Mouse (Mus musculus) cerebellum, adult 11 months (tissue): Measurements from ENCODE around the gene Pear1.

Experiments used
- DNase-seq: peaks from one replicate; pipeline ENCODE4 v3.0.0; 2022

Gene Pear1

DNA sequence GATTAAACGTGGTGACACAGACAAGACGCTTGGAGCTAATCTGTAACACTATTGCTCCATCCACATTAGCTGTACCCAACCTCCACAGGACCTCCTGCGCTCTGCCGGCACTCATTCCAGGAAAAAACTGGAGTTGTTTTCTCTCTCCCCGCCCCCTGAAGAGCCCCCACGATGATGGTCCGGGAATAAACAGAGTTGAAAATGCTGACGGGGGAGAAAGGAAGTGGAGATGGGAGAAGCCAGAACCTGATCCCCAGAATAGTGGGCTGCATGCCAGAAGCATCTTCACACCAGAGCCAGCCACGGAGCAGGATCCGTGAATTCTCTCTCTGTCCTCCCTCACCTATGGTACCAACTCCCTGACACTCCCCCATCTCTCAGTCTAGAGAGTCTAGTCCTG, 59.6 kb downstream of the Pear1 start:
- no peak for DNase-seq

DNA sequence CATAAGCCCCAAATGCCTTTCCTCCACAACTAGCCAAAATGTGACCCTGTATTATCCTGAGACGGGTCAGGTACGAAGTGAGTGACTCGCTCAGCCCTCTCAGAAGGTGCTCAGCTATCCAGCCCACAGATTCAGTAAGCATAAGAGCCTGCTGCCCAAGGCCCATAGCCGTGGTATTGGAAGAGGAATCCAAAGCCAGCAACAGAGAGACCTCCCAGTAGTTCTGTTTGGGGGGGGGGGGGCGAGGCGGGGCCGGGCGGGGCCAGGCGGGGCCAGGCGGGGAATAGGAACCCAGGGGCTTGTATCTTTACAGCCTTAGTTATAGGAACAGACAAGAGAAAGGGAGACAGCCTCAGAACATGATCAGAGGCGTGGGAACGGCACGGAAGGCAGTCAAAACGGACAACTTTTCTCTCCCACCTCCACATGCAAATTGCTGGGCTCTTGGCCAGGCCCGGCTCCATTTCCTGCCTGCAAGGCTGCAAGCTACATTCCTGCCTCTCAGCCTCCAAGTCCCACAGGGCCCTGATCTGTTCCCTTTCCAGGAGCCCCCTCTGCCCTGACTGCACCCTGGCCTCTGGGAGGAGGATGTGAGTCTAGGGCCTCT, 60.3 kb downstream of the Pear1 start:
- no peak for DNase-seq

DNA sequence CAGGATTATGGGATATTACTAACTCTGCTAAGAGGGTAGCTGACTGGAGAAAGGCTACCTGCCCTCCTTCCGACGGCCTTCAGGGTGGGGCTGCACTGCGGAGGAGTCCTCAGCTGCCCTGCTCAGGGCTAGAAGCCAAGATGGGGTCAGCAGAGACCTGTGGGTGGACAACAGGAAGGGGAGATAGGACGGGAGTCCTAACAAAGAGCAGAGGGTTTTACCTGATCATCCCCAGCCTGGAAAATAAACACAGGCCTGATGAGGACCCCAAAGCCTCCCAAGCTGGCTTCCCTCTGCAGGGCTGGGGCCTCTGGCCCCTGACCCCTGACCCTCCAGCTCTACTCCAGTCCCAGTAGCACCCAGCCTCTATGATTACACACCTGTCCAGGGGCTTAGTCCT, 60.9 kb downstream of the Pear1 start:
- DNase-seq: no peak

DNA sequence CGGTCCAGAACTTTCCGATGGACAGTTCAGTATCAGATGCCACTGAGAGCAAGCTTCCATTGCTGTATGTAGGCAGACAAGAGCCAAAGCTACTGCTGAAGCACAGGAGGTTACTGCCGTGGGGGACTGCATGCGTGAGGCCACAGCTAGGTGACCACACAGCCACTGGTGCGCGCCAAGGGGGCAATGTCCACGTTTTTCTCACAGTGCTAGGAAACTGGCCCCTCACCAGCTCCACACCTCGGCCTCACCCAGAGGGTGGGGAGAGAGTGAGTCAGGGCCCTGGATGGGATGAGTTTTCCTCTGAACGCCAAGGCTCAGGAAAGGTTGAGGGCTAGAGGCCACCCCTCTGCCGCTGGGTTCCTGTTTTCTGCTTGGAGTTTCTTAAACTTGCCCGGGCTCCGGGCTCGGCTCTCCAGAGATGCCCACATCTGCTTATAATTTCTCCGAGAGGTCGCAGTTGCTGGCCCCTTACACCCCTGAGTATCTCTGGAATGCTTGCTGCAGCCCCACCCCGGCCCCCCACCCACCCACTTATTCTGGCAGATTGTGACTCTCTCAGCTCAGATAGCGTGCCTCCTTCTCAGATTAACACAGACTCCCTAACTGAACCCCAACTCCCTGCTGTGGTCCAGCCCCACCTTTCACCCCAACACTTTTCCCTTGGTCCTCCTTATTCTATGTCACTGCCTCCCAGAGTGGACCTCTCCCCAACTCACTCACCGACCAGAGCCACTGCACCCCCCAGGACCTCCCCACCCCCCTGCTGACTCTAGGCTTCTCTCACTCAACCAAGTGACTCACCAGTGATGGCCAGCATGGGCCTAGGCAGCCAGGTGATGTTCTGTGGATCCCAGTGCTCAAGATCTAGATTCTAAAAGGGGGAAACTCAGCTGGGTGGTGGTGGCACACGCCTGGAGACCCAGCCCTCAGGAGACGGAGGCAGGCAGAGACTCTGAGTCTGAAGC, 62.4 kb downstream of the Pear1 start:
- no peak for DNase-seq

DNA sequence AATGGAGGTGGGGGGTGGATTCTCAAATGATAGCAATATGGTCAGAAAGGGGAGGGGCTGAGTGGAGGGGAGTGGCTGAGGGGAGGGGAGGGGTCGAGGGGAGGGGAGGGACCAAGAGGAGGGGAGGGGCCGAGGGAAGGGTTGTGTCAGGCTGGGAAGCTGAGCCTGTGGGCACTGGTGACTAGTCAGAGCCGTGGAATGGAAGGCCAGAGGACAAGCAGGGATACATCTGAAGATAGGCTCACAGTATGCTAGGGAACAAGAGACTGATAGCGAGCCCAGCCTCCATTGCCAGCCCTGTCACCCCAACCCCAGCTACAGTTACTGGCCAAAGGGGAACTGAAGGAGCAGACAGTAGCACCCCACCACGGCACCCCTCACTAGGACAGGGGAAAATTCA, 65.5 kb downstream of the Pear1 start:
- DNase-seq: no peak

DNA sequence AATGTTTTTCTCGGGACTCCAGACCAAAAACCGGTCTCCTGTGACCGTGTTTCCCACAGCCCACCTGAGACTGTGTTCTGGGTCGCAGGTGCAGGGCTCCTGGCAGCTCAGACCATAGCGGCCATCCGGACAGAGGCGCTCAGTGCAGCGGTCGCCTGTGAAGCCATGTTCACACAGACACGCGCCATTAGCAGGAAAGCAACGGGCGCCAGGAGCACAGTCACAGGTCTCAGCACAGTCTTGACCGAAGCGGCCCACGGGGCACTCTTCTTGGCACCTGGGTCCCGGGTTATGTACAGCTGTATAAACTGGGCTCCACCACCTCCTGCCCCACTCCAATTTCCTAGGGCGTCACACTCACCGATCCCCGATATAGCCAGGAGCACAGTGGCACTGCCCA, 67.6 kb downstream of the Pear1 start:
- DNase-seq: no peak

DNA sequence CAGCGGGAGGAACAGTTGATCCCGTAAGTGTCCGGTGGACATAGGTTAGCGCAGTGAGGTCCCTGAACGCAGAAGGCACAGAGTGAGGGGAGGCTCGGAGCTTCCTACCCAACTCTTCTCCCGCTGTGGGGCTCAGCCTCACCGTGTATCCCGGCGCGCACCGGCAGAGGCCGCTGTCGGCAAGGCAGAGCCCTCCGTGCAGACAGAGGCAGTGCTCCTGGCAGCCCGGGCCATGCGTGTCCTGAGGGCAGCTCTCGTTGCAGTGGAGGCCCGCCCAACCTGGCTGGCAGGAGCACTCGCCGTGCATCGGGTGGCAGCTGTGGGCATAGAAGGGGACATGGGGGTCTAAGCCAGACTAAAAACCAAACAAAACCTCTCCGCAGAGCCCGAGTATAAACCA, 68.1 kb downstream of the Pear1 start:
- DNase-seq: peak; percentile 74

DNA sequence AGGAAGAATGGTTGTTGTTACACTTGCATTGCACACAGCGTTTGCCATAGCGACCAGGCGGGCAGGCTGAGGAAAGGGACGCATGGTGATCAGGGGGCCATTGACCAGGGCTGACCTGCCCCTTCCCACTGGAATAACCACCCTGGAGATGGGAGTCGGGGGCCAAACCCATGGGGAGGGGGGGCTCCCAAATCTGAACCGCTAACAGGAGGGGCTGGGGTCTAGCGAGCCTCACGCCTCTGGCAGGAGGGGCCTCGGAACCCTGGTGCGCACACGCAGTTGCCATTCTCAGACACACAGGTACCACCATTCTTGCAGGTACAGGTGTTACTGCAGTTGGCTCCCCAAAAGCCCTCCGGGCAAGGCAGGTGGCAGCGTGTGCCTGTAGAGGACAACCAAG, 70.3 kb downstream of the Pear1 start:
- DNase-seq: no peak

DNA sequence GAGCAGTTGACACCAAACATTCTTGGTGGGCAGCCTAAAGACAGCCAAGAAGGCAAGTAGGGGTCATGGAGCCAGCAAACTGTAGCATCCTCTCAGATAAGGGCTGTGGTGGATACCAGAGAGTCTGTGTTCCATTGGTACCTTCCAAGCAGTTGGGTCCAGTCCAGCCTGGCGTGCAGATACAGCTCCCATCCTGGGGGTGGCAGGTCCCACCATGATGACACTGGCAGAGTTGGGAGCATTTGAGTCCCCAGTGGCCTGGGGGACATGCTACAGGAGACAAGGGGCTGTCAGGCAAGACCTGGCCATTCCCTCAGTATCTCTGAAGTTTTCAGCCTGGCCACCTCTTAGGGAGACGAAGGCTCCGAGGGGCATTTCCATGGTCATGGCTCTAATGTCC, 71.5 kb downstream of the Pear1 start:
- no peak for DNase-seq

DNA sequence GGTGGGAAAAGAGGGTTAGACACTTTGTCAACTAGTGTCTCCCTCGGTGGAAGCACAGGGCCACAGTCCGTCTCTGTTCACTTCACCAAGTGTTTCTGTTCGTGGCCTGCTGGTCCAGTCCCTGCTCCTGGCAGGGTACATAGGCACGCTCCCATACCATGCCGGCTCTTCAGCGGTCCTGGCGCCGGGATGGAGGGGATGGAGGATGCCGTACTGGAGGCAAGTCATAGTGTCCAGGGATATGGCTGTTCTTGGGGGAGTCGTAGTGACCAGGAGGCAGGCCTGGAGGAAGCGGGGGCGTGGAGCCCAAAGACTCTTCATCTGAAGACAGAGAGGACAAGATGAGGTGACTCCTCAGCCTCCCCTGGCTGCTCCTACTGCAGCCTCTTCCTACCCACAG, 74.1 kb downstream of the Pear1 start:
- DNase-seq: no peak

DNA sequence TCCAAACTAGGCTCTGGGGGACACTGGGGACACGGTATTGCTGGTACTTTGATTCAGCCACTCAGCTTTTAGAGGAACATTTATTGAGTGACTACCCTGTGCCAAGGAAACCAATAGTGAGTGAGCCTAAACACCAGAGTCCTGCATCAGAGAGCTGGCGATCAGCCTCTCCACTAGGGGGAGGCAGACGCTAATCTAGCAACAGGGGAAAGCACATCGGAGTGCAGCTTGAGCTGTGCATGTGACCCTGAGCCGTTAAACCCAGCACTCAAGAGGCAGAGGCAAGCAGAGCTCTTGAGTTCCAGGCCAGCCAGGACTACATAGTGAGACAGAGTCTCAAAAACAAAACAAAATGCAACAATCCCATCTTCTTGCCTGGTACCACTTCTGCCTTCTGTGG, 75.1 kb downstream of the Pear1 start:
- DNase-seq: no peak

DNA sequence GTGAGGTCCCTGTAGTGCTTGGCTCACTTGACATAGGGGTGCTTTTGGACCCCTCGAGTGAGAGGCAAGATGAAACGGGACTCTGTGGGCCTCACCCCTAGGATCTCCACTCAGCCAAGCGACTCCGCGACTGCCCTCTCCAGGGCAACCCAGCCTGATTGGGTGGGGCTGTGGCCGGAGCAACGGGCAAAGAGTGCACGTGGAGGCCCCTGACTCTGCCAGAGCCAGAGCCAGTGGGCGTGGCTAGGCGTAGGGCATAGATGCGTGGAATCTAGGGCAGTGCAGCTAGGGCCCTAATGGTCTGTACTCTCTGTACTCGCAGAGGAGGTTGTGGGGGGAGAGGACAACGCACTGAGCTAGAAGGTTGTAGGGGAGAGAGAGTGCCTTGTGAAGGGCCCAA, 75.7 kb downstream of the Pear1 start, which contains the start of gene Lrrc71:
TSS of gene Lrrc71 (minus strand) at position 195 of the 400 bp plus-strand sequence.
- DNase-seq: no peak

DNA sequence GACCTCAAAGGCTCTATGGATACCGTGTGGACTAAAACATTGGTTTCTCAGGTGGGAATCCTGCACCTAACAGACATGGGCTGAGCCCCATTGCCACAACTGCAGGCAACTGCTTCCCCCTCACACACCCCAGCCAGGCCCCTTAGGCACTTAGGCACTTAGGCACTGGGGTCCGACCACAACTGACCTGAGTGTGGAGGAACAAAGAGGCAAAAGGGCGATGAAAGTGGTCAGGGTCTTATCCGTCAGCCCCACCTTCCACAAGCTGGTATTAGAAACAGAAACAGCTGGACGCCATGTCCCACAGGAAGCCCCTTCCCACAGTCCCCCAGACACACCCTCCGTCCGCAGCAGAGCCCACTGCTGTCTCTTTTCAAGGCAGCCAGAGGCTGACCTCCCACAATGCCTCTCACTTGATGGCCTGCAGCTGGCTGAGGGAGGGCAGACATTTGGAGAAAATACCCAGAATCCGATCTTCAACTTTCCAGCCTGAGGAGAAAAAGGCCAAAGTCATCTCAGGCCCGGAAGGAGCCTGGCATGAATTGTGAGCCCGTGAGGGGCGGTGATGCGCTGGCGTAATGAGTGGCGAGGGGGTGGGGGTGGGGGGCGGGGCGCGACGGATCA, 79.0 kb downstream of the Pear1 start:
- DNase-seq: no peak

DNA sequence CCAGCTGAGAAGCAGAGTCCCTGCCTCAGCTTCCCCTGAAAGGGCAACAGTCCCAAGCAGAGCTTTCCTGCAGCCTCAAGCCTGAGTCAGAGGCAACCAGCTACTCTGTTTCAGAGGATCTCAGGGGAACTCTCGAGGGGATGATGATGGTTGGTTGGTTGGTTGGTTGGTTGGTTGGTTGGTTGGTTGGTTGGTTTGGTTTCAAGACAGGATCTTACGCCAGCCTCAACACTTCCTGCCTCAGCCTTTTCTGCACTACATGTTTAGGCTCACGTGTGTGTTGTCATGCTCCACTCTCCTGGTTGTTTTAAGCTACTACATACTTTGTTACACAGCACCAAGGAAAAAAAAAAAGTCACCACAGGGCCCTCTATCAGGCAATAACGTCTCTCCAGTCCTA, 80.2 kb downstream of the Pear1 start:
- no peak for DNase-seq

DNA sequence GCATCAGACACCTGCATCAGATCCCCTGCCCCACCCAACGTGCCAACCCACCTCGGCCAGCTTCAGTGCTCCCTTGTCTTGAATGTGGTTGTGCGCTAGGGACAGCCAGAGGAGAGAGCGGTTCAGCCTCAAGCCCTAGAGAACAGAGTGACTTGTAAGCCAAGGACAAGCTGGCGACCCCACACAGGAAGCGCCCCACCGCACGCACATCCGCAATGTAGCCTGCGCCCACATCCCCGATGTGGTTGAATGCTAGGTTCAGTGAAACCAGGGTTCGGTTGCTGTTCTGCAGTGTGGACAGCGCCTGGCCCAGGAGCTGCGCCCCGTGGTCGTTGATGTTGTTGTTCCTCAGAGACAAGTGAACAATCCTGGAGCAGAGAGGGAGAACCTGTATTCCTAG, 81.4 kb downstream of the Pear1 start:
- no peak for DNase-seq

DNA sequence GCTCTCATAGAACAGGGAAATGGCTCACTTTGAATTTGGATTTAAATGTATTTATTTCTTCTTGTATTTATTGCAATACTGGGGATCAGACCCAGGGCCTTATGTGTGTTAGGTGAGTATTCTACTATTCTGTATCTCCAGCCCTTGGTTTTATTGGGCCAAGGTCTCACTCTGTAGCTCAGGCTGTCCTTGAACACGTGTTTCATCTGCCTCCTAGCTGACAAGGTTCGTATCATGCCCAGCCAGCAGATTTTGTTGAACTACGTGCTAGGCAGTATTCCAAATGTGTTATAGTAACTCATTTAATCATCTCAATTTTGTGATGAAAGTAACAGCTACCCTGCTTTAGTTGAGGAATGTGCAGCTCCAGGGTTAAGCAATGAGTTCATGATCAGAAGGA, 82.1 kb downstream of the Pear1 start:
- DNase-seq: no peak

DNA sequence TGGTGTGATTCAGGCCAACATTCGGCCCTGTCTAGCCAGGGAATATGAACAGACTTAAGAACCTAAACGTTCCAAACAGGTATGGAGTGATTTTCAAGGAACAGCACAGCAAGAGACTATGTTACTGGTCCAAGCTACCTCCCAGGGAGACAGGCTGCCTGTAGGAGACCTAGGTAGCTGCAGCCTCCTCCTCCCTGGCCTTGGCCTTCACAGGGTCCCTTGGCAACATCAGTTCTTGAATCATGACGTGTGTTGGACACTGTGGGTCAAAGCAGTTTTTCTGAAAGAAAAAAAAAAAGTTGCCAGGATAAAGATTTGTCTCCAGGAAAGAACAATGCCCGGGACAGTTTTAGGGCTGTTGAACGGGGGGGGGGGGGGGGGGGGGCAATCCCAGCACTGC, 85.2 kb downstream of the Pear1 start:
- no peak for DNase-seq

DNA sequence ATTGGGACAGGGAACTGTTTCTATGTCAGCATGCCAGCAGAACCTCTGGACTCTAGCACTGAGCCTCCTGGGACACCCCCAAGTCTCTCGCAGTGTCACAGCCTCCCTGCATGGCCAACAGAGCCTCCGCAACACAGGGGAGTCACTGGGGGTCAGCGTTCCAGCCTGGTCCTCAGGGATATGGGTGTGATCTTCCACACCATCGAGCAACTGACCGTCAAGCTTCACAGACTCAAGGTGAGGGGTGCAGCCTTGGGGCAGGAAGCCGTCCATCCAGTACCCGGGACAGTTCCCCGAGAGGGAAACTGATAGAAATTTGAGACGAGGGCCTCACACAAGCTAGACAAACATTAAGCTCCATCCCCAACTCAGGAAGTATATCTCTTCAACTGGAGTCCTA, 88.8 kb downstream of the Pear1 start:
- no peak for DNase-seq

DNA sequence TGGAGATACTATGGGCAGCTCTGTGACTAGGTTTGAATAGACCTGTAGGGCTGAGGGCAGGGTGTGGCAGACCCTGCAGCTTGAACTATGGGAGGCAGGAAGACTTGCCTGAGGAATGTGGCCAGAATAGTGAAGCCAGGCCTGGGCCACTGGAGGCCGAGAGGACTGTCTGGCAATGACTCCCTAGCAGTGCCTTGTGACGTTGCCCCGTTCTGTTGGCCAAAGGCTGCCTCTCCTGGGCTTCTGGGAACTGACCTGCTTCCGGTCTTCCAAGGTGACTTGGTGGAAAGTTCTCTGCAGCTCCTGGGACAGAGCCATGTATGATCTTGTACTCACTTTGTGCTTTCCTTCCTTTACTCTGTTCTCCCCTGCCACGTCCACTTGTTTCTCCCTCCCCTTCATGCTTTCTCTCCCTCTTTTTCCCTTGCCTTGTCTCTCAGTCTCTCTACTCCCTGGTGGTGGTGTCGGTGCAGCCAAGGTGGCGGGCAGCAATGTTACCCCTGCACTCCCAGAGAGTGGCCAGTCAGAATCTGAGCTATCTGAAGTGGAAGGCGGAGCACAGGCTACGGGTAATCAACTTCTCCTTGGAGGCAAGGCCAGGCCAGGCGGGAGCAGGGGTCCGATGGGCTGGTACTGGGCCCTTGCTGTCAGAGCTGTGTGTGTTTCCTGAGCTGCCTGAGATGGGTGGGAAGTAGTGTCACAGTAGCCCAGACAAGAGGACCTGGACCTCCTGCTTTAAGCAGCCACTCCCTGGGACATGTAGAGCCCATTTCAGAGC, 89.9 kb downstream of the Pear1 start:
- no peak for DNase-seq

DNA sequence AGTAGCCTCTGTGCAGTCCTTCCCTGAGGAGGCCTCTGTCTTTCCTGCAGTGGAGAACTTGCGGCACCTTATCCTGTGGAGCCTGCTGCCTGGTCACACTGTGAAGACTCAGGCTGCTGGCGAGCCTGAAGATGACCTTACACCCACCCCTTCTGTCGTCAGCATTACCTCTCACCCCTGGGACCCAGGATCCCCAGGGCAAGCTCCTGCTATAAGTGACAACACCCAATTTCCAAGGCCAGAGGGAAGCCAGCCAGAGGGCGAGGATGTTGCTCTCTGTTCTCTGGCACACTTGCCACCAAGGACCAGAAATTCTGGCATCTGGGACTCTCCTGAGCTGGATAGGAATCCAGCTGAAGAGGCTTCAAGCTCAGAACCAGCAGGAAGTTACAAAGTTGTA, 91.0 kb downstream of the Pear1 start:
- no peak for DNase-seq

DNA sequence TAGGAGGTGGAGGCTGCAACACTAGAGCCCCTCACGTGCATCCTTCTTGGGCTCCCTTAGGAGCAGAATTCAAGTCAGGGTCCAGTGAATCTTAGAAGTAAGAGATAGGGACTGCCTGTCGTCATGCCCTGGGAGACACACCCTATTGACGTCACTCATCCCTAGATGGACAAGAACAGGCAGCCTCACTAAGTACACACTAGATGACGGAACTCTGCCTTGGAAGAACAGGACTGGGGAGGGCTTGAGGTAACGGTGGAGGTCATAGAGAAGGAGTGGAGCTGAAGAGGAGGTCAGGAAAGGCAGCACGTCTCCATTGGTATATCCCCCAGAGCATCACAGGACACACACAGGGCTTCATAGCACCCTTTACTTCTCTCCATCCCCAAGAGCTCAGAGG, 95.4 kb downstream of the Pear1 start:
- no peak for DNase-seq

DNA sequence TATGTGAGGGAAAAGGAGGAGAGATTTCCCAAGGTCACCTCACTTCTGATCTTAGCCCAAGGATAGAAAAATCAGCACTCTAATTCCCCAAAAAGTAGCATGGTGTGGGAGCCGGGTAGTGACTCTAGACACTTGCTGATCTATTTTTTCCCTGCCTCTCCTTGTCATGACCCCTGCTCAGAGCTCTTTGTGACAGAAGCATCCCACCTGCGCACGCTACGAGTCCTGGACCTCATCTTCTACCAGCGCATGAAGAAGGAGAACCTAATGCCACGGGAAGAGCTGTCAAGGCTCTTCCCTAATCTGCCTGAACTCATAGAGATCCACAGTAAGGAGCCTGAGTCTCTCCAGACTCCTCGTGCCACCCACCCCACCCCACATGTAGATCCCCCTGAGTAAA, 97.9 kb downstream of the Pear1 start:
- DNase-seq: no peak
